Mouse (Mus musculus) heart, postnatal 0 days (tissue): ENCODE results near the gene Dusp13. TPM values are rescaled to one million over a fixed set of nuclear protein-coding genes. Genes with fewer than 3 reads are reported as not detected.

ENCODE experiments used
- ATAC-seq: fragments of 200-750 bp; cut with Nextera tagmentation; 2 replicates; pipeline ENCODE4 v1.8.0; 2017; ENCODE audit warnings: low read depth, moderate number of reproducible peaks, moderate library complexity; ENCODE audit not compliant: insufficient read depth
- DNase-seq: peaks from one replicate; pipeline ENCODE4 v3.0.0-alpha.2; 2016; ENCODE audit warnings: low spot score
- H3K27ac ChIP-seq: fragments of 300-500 bp; sonication (generic); 2 replicates; pipeline ENCODE4 v1.5.1; 2014; ENCODE audit warnings: low read depth, mild to moderate bottlenecking
- H3K27me3 ChIP-seq: fragments of 300-500 bp; sonication (generic); 2 replicates; pipeline ENCODE4 v1.6.1; 2014; ENCODE audit warnings: low read length, mixed read lengths; ENCODE audit not compliant: control insufficient read depth, insufficient read depth
- H3K36me3 ChIP-seq: fragments of 300-500 bp; sonication (generic); replicated peaks from 2 replicates; pipeline ENCODE4 v1.6.1; 2014; ENCODE audit warnings: low read length, mixed read lengths; ENCODE audit not compliant: control insufficient read depth, insufficient read depth
- H3K4me1 ChIP-seq: fragments of 300-500 bp; sonication (generic); 2 replicates; pipeline ENCODE4 v1.6.1; 2014; ENCODE audit warnings: antibody characterized with exemption; ENCODE audit not compliant: control insufficient read depth, insufficient read depth
- H3K4me2 ChIP-seq: fragments of 300-500 bp; sonication (generic); 2 replicates; pipeline ENCODE4 v1.6.1; 2014; ENCODE audit warnings: low read depth, mild to moderate bottlenecking, low read length, moderate library complexity
- H3K4me3 ChIP-seq: fragments of 300-500 bp; sonication (generic); 2 replicates; pipeline ENCODE4 v1.5.1; 2014; ENCODE audit warnings: low read depth, low read length
- H3K9ac ChIP-seq: fragments of 300-500 bp; sonication (generic); replicated peaks from 2 replicates; pipeline ENCODE4 v1.6.1; 2014; ENCODE audit warnings: low read depth, low read length, mixed read lengths
- H3K9me3 ChIP-seq: fragments of 300-500 bp; sonication (generic); replicated peaks from 2 replicates; pipeline ENCODE4 v1.6.1; 2016; ENCODE audit warnings: low read length; ENCODE audit not compliant: control insufficient read depth
- CTCF ChIP-seq: IDR thresholded peaks from 2 replicates; pipeline ENCODE4 v1.5.1; 2016; ENCODE audit warnings: antibody characterized with exemption, control low read depth, low read depth
- EP300 ChIP-seq: IDR thresholded peaks from 2 replicates; pipeline ENCODE4 v1.6.1; 2016; ENCODE audit warnings: antibody characterized with exemption, low read depth
- WGBS: fragments of 180-500 bp; shearing (Covaris S2); extraction: QIAGEN DNeasy Blood & Tissue Kit; methylation state at CpG from one replicate; pipeline ENCODE4 v1.1.7; 2014; 5-methylcytosine and 5-hydroxymethylcytosine counted together
- polyA plus RNA-seq: library from polyadenylated mRNA; unstranded; fragments of >200 nt; fragmentation: Nextera tagmentation; extraction: Ambion mirVana; gene quantifications from 2 replicates; pipeline ENCODE4 v1.2.1, GENCODE M21; 2015
- total RNA-seq: library from RNA; depleted of rRNA; stranded (reverse); fragments of >200 nt; gene quantifications from 2 replicates; pipeline ENCODE4 v1.2.3, GENCODE M21; 2014; ENCODE audit warnings: low replicate concordance

Gene Dusp13
- total and polyA plus RNA-seq, 2 experiments from 2014 or later, result not detected

GRCm38 (mm10) chr14:21696186-21696830, 54.7 kb downstream of the Dusp13 start:
- Histone ChIP-seq H3K27me3 (no peaks in the 10 kb centered on the region), H3K9ac (no peak overlapping the region), H3K27ac (no peak overlapping the region), H3K4me3 (no peak overlapping the region), H3K4me1 (no peaks in the 10 kb centered on the region), H3K4me2 (no peak overlapping the region), H3K36me3 (no peaks in the 10 kb centered on the region), H3K9me3 (peaks cover 4% of the 10 kb centered on the region; the same call in 1 of the 2 replicates)
- DNase-seq (no peak), ATAC-seq (no peak)
- 84% methylated on average over 7 of the region's 7 CpGs for WGBS
- TF ChIP-seq EP300, result no peak
- no peak for TF ChIP-seq CTCF

DNA sequence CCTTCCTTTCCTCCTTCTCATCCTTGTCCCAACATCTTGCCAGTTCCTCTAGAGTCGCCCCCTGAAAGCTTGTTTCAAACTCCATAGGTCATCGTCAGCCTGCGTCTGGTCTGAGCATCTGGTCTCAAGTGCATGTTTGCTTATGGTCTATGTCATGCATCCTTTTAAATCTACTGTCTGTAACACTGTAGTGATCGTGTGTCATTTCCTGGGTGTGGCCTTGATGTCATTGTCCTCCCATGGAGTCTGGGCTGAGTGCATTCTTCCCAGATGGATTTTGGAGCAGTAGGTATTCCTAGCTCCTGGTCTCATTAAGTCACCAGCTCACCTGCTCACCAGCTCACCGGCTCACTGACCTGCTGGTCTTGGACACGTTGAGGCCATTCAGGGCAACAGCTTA, 56.0 kb downstream of the Dusp13 start:
- H3K36me3 ChIP-seq, result no peaks in the 10 kb centered on the region
- TF ChIP-seq EP300, result no peak
- no peak for TF ChIP-seq CTCF
- no peaks in the 10 kb centered on the region for H3K27me3 ChIP-seq
- no peak overlapping the region for H3K4me3 ChIP-seq
- no peaks in the 10 kb centered on the region for H3K4me1 ChIP-seq
- DNase-seq, result no peak
- no peak overlapping the region for H3K27ac ChIP-seq
- no peak overlapping the region for H3K4me2 ChIP-seq
- 67% methylated on average over 6 of the region's 6 CpGs for WGBS
- no peak overlapping the region for H3K9ac ChIP-seq
- ATAC-seq, result no peak
- peaks cover 4% of the 10 kb centered on the region; the same call in 1 of the 2 replicates for H3K9me3 ChIP-seq

GRCm38 (mm10) chr14:21691070-21691469, 59.9 kb downstream of the Dusp13 start:
- 79% methylated on average over 3 of the region's 3 CpGs for WGBS
- H3K9ac ChIP-seq, result no peak overlapping the region
- TF ChIP-seq EP300 (no peak), CTCF (no peak)
- peaks cover 4% of the 10 kb centered on the region; the same call in 1 of the 2 replicates for H3K9me3 ChIP-seq
- ATAC-seq, result no peak
- no peaks in the 10 kb centered on the region for H3K4me1 ChIP-seq
- peaks cover 11% of the 10 kb centered on the region; the same call in 1 of the 2 replicates for H3K27me3 ChIP-seq
- DNase-seq, result no peak
- H3K4me3 ChIP-seq, result no peak overlapping the region
- no peaks in the 10 kb centered on the region for H3K36me3 ChIP-seq
- no peak overlapping the region for H3K4me2 ChIP-seq
- H3K27ac ChIP-seq, result no peak overlapping the region

- Histone ChIP-seq H3K27ac (no peak overlapping the region), H3K4me1 (peaks cover 9% of the 10 kb centered on the region), H3K4me3 (peak overlapping the region; percentile 24), H3K36me3 (no peaks in the 10 kb centered on the region), H3K27me3 (peaks cover 13% of the 10 kb centered on the region; the same call in 1 of the 2 replicates), H3K4me2 (peak overlapping the region; percentile 49), H3K9me3 (no peaks in the 10 kb centered on the region), H3K9ac (no peak overlapping the region)
- TF ChIP-seq CTCF, result no peak
- no peak for TF ChIP-seq EP300
- 15% methylated on average over 49 of the region's 49 CpGs for WGBS
- ATAC-seq, result 0 out of 2 replicates have a peak, but pooled peaks have one; percentile 41
- no peak for DNase-seq
Observed at GRCm38 (mm10) chr14:21686376-21687279, 64.4 kb downstream of the Dusp13 start.

DNA sequence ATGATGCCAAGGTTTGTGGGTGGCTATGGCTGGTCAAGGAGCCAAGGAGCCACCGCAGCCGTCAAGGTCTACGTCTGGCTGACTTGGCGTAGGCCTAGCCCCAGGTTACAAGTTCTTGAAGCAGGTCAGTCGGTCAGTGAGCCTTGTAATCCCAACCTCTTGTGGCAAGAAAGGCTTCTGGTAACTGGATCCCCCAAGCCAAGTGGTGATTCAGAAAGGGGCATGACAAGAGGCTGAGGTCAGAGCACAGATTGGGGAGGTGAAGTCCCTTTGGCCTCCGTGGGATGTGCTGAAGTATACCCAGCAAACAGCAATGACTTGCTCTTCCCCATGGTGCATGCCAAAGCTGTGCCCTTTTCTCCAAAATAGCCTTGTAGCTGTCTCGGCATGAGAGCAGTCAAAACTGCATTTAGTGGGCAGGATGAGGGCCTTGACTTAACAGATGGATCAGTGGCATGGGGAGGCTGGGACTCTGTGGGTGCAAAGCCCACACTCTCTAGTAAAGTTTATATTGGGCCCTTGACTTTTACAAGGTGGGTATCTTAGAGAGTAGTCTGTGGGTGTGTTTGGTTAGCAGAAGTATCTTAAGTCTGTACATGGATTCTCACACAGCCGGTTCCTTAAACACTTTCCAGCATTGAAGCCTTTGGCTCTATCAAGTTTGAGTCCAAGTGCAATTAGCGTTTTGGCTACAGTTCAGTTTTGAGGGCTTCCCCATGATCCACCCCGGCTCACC, 65.4 kb downstream of the Dusp13 start:
- H3K9ac ChIP-seq, result no peak overlapping the region
- H3K9me3 ChIP-seq, result no peaks in the 10 kb centered on the region
- H3K4me1 ChIP-seq, result peaks cover 10% of the 10 kb centered on the region
- ATAC-seq, result no peak
- peaks cover 13% of the 10 kb centered on the region; the same call in 1 of the 2 replicates for H3K27me3 ChIP-seq
- H3K27ac ChIP-seq, result no peak overlapping the region
- TF ChIP-seq CTCF (no peak), EP300 (no peak)
- no peaks in the 10 kb centered on the region for H3K36me3 ChIP-seq
- 91% methylated on average over 10 of the region's 10 CpGs for WGBS
- H3K4me2 ChIP-seq, result no peak overlapping the region
- no peak overlapping the region for H3K4me3 ChIP-seq
- no peak for DNase-seq
